Mouse (Mus musculus): Measurements from ENCODE around the gene Prm3.
A peak's percentile ranks its signal among the peaks of the same experiment; 100 is the strongest.
"Not testable (repeated sequence)": the region's sequence is repeated elsewhere in the genome, so short reads cannot be mapped to it uniquely, and the experiment has no call there.

Gene Prm3

DNA sequence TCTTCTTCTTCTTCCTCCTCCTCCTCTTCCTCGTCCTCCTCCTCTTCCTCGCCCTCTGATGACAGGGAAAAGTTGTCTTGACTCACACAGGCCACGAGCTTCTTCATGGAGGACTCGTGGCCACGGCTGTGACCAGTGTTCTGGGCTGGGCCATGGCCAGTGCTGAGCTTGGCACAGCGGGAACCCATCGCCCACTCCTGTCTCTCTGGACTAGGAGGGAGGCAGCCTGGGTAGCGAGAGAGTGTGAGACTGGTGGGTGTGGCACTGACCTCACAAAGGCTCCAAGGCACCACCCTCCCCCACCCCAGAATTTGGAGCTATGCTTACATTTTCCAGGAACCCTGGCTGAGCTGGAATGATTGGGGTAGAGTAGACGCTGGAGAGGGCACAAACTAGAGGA, at the start of gene Prm3:
Gene Prm3 (minus strand): TSS at position 213 of the 400 bp plus-strand sequence.
- DNase-seq: no peak

DNA sequence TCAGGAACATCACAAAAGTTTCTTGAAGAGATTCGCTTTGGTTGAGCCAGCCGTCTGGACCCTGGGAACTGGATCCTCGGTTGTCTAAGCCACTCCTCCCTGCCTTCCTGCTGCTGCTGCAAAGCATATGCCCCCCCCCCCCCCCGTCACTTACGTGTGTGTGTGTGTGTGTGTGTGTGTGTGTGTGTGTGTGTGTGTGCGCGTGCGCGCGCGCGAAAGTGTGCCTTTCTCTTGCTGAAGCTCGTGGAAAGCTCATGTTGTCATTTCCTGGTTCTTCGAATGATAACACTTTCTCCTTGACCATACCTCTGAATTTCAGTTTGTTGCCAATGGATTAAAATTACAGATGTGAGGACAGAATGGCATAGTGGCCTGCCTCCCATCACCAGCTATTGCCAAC, 49.3 kb upstream of the Prm3 start:
- no peak for DNase-seq

DNA sequence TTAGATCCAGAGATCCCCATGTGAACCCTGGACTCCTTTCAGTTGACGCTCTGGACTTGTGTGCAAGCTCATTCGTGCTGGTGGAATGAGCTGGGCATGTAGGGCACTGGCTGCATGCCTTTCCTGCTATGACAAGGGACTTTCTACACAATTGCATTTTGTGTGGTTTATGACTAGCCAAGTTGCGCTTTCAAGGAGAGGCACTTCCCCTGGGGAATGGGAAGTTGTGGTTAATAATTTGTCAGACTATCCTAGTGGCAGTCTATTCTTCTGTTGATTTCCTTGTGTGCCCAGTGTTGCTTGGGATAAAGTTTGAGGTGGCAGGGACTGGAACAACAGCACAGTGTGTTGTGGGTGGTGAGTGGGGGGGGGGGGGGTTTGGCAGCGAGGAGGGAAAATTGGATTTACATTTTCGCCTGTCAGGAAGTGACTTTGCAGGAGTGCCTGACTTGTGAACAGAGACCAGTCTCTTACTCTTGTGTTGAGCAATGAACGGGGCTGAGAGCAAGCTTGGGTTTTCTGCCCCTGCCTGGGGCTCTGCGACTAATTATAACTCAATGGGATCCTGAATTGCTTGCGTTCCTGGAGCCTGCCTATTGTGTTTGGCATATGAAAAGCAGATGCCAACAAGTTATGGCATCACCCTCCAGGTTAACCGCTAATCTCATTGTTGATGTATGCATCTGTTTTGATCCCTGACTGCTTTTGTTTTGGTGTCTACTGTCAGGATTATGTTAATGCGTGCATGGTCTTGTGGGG, 48.0 kb upstream of the Prm3 start:
- no peak for DNase-seq

DNA sequence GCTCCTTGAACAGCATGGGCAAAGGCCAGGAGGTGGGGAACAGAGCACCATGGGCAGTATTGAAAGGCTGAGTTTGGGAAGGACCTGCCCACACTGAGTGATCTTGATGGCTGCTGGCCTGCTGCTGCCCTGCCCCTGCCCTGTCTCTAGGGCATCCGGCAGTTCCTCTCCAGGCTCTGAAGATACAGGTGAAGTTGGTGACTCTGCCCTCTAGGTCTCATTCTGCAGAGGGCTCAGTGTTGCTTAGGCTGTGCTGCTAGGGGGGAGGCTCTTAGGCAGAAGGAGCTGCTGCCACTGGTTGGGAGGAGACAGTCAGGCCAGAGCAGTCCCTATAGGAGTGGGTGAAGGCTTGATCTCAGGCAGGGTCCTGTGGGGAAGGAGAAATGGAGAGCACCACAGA, 47.2 kb upstream of the Prm3 start:
- no peak for DNase-seq

DNA sequence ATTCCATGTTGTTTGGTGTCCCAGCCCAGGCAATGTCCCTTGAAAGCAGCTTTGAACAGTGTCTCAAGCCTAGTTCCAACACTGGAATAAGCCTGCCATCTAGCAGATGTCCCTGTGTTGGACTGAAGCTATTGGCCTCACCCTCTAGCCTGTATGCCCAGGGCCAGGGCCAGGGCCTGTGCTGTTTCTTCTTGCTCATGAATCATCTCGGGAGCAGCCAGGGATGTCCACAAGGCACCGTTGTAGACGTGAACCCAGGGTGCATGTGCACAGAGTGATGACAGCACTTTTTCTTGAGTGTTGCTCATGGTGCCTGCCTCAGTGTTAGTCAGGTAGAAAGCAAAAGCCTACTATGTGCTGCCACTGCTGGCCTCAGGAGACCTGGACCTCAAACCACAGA, 46.5 kb upstream of the Prm3 start:
- no peak for DNase-seq

DNA sequence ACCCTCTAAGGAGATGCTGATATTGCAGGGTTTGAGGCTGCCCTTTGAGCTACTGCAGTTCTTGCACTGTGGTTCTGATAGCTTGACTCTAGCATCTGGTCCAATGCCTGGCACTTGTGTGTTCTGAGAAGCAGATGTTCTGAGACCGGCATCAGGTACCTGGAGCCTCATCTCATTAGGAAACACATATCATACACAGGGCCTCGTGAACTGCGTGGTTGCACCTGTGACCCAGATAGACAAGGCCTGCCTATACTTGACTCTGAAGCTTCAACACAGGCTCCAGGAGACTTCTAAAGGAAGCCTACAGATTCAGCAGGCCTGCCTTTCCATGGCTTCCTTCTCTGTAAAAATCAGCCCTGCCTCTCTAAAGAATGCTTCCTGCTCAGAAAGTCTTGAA, 45.7 kb upstream of the Prm3 start:
- no peak for DNase-seq

DNA sequence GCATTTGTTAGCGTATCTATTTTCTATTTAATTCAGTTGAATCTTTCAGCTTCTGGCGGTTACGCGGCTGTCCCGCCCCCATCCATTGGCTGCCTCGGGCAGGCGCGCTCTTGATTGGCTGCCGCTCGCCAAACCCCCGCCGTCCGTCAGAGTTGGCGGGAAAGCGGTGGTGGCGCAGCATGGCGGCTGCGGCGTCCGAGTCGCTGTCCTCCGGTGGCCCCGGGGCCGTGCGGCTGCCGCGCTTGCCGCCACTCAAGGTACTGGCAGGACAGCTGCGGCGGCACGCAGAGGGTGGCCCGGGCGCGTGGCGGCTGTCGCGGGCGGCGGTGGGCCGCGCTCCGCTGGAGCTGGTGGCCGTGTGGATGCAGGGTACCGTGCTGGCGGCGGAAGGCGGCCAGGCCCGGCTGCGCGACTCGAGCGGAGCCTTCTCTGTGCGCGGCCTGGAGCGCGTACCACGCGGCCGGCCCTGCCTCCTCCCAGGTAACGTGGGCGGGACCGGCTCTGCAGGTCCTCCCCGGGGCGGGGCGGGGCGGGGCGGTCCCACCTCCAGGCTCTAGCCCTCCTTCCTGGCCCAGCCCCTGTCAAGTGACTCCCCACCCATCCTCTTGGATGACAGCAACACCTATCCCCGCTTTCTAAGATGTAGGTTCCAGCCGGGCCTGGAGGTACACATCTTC, 44.3 kb upstream of the Prm3 start, which contains the start of gene Rmi2:
Gene Rmi2 (plus strand): TSS at position 149 of the 677 bp plus-strand sequence.
- DNase-seq: peak; percentile 85

DNA sequence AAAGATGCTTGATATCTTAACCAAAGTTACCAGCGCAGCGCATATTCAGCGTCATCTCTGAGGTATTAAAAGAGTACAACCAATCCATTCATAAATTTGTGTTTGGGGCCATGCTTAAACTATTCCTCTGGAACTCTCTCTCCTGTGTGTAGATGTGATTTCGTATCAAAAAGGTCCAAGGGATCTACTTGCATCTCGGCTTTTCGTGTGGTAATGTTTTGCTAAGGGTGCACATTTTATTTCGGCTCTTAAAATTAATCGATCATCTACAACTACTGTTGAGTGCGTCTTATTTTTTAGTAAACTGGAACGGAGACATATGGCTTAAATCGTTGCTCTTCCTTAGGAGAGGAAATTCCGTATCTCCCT, 43.8 kb upstream of the Prm3 start:
- DNase-seq: no peak

DNA sequence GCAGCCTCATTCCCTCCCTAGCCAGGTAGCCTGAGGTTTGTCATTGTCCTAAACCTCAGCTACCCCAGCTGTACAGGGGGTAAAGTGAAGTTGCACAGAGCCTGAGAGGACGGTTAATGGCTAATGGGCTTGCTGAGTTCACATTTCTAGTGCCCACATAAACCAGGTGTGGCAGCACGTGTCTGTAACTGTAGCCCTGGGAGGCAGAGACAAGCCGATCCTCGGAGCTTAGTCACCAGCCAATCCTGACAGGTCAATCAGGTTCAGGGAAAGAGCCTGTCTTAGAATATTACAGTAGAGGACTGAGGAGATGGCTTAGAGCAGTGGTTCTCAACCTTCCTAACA, 37.7 kb upstream of the Prm3 start:
- DNase-seq: no peak

DNA sequence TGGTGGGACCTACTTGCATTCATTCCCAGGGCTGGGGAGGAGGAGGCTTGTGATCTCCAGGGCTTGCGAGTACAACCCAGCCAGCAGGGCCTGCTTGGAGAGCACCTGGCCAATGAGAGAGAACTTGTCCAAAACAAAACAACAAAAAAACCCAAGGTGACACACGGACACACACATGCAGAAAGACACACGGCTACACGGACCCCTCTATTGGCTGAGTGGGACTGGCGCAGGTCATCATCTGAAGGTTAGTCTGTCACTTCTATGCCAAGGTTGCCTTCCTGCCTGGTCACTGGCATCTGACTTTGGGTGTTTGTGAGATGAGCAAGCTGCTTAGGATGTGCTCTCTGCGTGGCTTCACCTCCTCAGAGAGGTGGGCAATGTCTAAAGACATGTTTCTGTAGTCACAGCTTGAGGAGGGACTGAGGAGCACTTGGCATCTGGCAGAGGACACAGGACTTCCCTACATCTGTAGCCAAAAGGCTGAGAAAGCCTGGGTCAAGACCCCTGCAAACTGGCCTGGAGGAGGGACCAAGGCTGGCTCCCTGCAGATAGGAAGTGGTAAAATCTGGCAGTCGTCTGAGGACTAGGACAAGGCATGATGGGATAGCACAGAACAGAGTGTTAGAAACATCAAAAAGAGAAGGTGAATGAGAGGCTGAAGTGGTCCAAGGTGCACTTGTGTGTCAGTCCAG, 37.2 kb upstream of the Prm3 start:
- DNase-seq: no peak

DNA sequence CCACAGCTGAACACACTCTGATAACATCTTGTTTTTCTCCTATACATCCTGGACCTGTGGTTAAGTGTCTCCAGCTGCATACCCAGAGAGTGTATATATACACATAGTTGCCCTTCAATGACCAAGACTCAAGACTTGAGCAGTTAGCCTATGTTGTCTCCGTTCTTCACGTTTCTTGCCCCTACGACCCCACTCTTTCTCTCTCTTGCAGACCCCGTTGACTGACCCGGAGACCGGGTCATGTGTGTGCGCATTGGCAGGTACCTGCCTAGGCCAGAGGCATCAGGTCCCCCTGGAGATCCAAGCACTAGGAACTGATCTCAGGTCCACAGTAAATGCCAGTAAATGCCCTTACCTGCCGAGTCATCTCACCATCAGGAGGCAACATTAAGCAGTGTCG, 36.6 kb upstream of the Prm3 start:
- no peak for DNase-seq

DNA sequence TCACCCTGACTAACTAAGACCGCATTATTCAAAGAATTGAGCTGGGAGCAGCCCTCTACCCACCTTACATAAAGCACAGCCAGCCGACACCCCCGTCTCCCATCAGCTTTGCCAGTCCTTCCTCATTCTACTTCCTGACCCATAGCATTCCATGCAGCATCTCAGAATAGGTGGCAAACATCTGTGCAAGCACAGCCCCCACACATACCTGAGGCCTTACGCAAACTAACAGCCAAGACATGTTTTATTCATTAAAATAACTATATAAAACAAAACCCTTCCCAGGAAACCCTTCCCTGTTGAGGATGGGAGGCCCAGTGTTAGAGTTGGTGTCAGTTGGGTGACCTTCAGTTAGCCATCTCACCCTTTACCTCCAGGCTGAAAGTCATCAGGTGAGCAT, 35.1 kb upstream of the Prm3 start:
- no peak for DNase-seq

DNA sequence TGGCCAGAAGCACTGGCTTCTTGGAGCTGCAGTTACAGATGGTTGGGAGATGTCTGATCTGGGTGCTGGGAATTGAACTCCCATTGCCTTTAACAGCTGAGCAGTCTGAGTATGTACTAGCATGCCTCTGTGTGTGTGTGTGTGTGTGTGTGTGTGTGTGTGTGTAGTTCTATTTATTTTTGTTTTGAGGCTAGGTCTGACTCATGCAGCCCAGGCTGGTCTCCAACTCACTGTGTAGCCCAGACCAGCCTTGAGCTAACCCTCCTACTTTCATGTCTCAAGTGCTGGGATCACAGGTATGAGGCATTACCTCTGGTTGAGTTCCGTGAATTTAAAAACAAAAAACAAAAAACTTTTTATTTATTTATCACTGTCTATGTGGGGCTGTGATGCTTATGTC, 33.8 kb upstream of the Prm3 start:
- DNase-seq: no peak

DNA sequence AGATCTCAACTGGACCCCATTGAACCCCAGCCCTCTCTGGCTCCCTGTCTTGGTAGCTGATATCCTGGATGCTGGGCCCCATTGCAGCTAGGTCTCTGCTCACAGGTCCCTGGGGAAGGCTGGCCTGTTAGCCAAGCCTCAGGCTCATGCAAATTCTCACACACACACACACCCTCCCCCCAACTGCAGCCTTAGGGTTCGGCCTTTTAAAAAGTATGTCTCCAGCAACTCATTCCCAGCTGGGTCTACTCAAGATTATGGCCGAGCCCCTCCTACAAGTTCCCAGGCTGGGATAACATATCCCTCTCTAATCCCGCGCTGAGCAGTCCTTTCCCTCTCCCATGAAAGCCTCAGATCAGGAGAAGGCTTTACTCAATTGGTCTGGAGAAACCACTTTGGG, 30.7 kb upstream of the Prm3 start:
- no peak for DNase-seq

DNA sequence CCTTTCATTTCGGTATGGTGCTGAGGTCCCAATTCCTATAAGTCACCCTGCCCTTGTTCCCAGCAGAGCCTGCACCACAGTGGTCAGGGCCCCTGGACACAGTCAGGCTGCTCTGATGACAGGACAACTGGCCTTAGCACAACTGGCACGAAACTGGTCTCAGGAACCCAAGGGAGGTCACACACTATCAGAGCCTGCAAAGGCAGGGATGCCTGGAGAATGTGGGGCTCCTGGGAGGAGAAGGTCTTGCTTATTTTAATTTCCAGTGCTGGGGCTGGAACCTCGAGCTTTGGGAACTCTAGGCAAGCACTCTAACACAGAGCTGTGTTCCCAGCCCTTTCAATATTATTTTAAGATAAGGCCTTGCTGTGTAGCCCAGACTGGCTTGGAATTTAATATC, 29.3 kb upstream of the Prm3 start:
- DNase-seq: no peak

DNA sequence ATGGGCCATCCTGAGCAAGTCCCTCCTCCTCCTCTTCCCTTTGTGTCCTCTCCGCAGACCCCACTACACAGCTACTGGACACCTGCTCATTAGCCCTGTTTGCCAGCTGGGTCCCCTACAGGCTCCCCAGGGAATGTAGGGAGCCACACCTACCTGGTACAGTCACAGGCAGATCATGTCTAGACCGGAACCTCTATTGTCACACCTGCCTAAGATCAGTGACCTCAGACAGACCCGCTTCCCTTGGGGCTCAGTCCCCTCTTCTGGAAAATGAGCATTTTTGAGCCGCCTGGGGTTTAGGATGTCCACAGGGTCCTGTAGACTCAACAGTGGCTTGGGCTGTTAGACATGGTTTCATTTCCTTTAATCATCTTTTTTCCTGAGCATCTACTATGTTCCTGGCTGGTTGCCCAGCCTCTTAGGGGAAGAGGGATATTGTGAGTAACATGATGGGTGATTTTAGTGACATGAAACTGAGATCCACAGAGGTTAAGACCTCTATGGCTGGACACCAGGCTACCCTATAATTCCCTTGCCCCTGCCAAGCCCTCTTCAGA, 27.9 kb upstream of the Prm3 start:
- no peak for DNase-seq

DNA sequence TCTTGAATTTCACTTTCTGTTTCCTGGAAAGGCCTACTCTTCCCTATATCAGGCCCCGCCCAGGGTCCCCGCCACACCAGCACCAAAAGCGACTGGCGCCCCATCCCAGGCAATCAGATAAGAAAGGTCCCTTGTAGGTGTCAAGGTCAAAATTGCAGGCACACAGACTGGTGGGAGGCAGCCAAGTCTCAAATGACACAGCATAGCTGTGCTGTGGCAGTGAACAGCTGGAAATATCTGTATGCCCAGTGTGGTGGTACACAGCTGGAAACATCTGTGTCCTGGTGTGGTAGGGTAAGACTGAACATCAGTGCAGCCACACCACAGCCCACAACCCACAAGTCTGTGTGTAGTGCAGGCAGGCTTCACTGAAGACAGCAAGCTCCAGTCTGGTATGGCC, 24.1 kb upstream of the Prm3 start:
- DNase-seq: no peak

DNA sequence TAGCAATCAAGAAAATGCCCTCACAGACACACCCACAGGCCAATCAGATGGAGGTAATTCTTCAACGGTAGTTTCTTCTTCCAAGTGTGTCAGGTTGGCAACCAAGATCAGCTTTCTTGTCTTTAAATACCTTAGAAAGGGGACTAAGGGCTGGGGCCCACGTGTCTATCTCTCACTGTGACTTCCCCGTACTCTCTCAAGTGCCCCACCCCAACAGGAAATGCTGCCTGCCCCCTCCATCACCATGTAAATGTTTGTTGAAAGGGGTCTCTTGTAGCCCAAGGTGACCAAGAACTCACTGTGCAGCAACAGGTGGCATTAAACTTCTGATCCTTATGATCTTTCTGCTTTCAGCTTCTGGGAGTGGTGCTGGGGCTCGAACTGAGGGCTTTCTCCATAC, 23.0 kb upstream of the Prm3 start:
- no peak for DNase-seq

DNA sequence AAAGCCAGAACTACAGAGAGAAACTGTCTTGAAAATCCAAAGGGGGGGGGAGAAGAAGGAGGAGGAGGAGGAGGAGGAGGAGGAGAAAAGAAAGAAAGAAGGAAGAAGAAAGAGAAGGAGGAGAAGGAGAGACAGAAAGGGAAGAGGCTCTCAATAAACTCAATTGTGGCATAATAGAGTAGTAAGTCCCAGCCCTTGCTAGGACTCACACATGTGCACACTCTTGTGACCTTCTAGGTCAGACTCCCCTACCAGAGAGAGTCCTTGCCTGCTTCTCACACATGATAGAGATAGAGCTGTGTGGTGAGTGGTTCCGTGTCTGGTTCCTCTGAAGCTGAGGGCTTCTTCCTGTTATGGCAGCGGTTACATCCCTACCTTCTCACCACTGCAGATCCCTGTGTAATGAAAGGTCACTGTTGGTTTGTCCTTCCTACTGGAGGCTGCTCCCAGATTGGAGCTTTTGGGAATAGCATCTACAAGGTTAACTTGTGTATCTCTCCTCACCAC, 22.2 kb upstream of the Prm3 start, which contains the start of gene Gm11172:
Gene Gm11172 (plus strand): TSS at position 51 of the 507 bp plus-strand sequence.
- no peak for DNase-seq

DNA sequence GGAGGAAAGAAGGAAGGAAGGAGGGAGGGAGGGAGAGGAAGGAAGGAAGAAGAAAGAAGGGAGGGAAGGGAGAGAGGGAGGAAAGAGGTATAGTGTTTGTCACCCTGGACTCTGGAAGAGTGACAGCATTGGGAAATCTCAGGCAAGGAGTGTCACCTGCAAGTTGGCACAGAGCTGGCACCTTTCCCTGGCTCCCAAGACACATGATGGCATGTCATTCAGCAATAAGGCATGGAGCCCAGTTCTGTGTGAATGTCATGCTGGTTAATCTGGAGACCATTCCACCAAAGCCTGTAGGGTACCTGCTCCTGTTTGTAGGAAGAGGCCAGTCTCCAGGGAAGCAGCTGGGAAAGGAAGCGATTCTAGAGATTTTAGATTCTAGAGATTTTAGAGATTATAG, 19.7 kb upstream of the Prm3 start:
- no peak for DNase-seq

DNA sequence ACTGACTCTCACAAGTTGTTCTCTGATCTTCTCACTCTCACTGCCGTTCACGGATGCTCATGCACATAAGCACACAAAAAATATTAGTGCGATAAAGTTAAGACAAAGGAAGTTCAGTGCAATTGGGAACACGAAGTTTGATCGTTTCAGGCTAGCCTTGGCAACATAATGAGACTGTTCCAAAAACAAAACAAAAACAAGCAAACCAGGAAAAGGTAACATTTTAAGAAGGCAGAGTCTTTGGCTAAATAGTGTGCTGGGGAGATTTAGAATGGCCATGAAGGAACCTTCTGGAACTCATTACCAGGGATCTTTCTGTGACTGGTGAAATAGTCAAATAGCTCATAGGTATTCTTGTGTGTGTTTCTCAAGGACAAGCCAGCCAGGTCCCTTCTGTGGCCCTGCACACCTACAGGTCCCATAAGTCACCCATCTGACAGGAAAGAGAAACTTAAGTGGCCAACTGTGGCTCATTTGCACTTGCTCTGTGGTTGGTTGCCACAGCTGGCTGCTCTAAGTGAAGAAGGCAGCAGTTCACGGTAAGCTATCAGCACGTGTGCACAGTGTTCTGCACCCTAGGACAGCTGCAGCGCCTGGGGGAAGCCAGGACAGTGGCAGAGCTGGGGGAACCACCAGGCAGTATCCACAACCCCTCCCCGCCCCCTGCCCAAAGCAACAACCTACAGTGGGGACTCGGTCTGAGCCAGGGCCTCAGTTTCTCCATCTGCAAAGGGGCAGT, 15.2 kb upstream of the Prm3 start, which contains the start of gene Prm1:
Gene Prm1 (minus strand): TSS at position 51 of the 739 bp plus-strand sequence.
- no peak for DNase-seq

DNA sequence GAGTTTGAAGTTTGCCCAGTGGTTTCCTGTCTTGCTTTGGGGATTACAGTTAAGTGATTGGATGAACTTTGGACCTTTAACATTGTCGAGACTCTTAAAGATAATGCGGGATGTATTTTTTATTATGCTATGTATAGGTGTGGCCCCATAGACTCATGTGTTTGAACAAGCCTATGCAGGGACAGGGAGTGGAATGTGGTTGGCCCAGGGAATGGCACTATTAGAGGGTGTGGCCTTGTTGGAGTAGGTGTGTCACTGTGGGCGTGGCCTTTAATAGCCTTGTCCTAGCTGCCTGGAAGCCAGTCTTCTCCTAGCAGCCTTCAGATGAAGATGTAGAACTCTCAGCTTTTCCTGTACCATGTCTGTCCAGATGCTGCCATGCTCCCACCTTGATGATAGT, 11.7 kb upstream of the Prm3 start:
- not testable (repeated sequence) for DNase-seq

DNA sequence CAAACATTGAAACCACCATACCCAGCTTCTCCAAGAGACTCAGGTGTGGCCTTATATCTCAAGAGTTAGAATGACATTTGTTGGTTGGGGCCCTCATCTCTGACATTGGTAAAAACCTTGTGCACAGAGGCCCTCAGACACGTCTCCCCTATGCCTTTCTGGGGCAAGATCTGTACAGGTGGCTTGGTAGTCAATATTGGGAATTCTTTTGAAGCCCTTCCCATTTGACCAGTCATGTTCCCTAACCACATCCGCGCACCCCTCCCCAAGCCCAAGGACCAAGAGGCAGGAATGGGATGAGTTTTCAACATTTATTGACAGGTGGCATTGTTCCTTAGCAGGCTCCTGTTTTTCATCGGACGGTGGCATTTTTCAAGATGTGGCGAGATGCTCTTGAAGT, 5.3 kb upstream of the Prm3 start, which contains the start of gene Prm2:
Gene Prm2 (minus strand): TSS at position 101 of the 400 bp plus-strand sequence.
- DNase-seq: no peak
